Comparison of ENCODE assay signal across 8 mouse cellular contexts in genomic region chr13:37946734-37947133, GRCm38 (mm10). TPM values are rescaled to one million over a fixed set of nuclear protein-coding genes. Genes with fewer than 3 reads are reported as not detected.
DNase-seq lines count a peak whose midpoint lies in the region; ATAC-seq and TF ChIP-seq lines count a peak whose summit lies in the region.

No protein-coding gene starts in this region.

- H3K27me3 ChIP-seq in embryonic facial prominence, embryonic 14.5 days (replicated peaks; ENCODE audit: control insufficient read depth, insufficient read depth, low read length): no peaks in the 10 kb centered on the region
- H3K27me3 ChIP-seq in heart, embryonic 11.5 days (ENCODE audit: control insufficient read depth, insufficient read depth, low read length): no peaks in the 10 kb centered on the region
- no peaks in the 10 kb centered on the region for H3K27me3 ChIP-seq in kidney, postnatal 0 days (ENCODE audit: insufficient read depth, low read length)
- no peaks in the 10 kb centered on the region for H3K27me3 ChIP-seq in liver, adult 2 months (ENCODE audit: control insufficient read depth, insufficient read depth, low read length)

- peaks cover 18% of the 10 kb centered on the region for H3K4me1 ChIP-seq in embryonic facial prominence, embryonic 14.5 days (ENCODE audit: control insufficient read depth, insufficient read depth, low read length)
- peaks cover 6% of the 10 kb centered on the region; the same call in 1 of the 2 replicates for H3K4me1 ChIP-seq in heart, embryonic 11.5 days (ENCODE audit: control insufficient read depth, insufficient read depth, low read length)
- peaks cover 23% of the 10 kb centered on the region for H3K4me1 ChIP-seq in kidney, postnatal 0 days (replicated peaks; ENCODE audit: insufficient read depth, low read length)
- peaks cover 12% of the 10 kb centered on the region for H3K4me1 ChIP-seq in liver, adult 2 months (ENCODE audit: control insufficient read depth, insufficient read depth, low read length)

- H3K27ac ChIP-seq in embryonic facial prominence, embryonic 14.5 days (replicated peaks; ENCODE audit: low read depth, low read length): no peak overlapping the region
- H3K27ac ChIP-seq in heart, embryonic 11.5 days (ENCODE audit: low read depth, low read length): 0 out of 2 replicates have a peak overlapping the region, but pooled peaks have one; percentile 29
- no peak overlapping the region for H3K27ac ChIP-seq in kidney, postnatal 0 days
- H3K27ac ChIP-seq in liver, adult 2 months (replicated peaks; ENCODE audit: insufficient read depth, low read depth, low read length): no peak overlapping the region

- no peak for TF ChIP-seq POLR2A in liver, adult 2 months (IDR thresholded peaks at IDR 0.05; ENCODE audit: extremely low read depth, insufficient read depth, low read length)

- peak; percentile 87 for TF ChIP-seq CTCF in kidney, postnatal 0 days (IDR thresholded peaks at IDR 0.05; ENCODE audit: low read depth)
- TF ChIP-seq CTCF in liver, adult 2 months (IDR thresholded peaks at IDR 0.05; ENCODE audit: low read depth, low read length): peak; percentile 94

- H3K4me2 ChIP-seq in embryonic facial prominence, embryonic 14.5 days (ENCODE audit: low read depth, low read length): no peak overlapping the region
- H3K4me2 ChIP-seq in heart, embryonic 11.5 days: no peak overlapping the region
- H3K4me2 ChIP-seq in kidney, postnatal 0 days (ENCODE audit: low read length): no peak overlapping the region

- DNase-seq in 3T3-L1 (ENCODE audit: low read depth, low spot score): peak; percentile 81
- peak; percentile 83 for DNase-seq in adrenal gland, postnatal 25 days
- DNase-seq in embryonic facial prominence, embryonic 14.5 days (ENCODE audit: low spot score): peak; percentile 78
- DNase-seq in kidney, postnatal 0 days (ENCODE audit: low spot score): peak; percentile 76
- peak; percentile 54 for DNase-seq in liver, adult 2 months (ENCODE audit: extremely low read depth, low read depth, low spot score)
- DNase-seq in natural killer cell, adult 2 months (ENCODE audit: low spot score in 2 of 2): peak; percentile 50 to 75
- DNase-seq in spleen, postnatal 36 days (ENCODE audit: low spot score in 2 of 2): peak; percentile 68

- peaks cover 53% of the 10 kb centered on the region for H3K36me3 ChIP-seq in embryonic facial prominence, embryonic 14.5 days (ENCODE audit: control insufficient read depth, insufficient read depth, low read length)
- H3K36me3 ChIP-seq in heart, embryonic 11.5 days (ENCODE audit: control insufficient read depth, insufficient read depth, low read length): peaks cover 19% of the 10 kb centered on the region
- H3K36me3 ChIP-seq in kidney, postnatal 0 days (ENCODE audit: insufficient read depth, low read length): peaks cover 34% of the 10 kb centered on the region
- peaks cover 23% of the 10 kb centered on the region for H3K36me3 ChIP-seq in liver, adult 2 months (ENCODE audit: control insufficient read depth, insufficient read depth, low read length)

- H3K79me2 ChIP-seq in liver, adult 2 months (ENCODE audit: control insufficient read depth, insufficient read depth, low read length): no peaks in the 10 kb centered on the region

- H3K9me3 ChIP-seq in embryonic facial prominence, embryonic 14.5 days (ENCODE audit: control insufficient read depth, low read length): no peaks in the 10 kb centered on the region
- no peaks in the 10 kb centered on the region for H3K9me3 ChIP-seq in heart, embryonic 11.5 days (replicated peaks; ENCODE audit: control insufficient read depth, low read length)
- no peaks in the 10 kb centered on the region for H3K9me3 ChIP-seq in kidney, postnatal 0 days (replicated peaks; ENCODE audit: low read length)

- 15% methylated on average over 6 of the region's 6 CpGs for WGBS in embryonic facial prominence, embryonic 14.5 days
- 19% methylated on average over 6 of the region's 6 CpGs for WGBS in heart, embryonic 11.5 days (ENCODE audit: insufficient replicate concordance)
- WGBS in kidney, postnatal 0 days: 20% methylated on average over 6 of the region's 6 CpGs
- 33% methylated on average over 6 of the region's 6 CpGs for whole genome bisulfite sequencing in liver, adult 2 months

- no peak overlapping the region for H3K9ac ChIP-seq in embryonic facial prominence, embryonic 14.5 days (ENCODE audit: low read depth, low read length)
- H3K9ac ChIP-seq in heart, embryonic 11.5 days (ENCODE audit: low read depth, low read length): no peak overlapping the region
- no peak overlapping the region for H3K9ac ChIP-seq in kidney, postnatal 0 days (ENCODE audit: low read depth, low read length)
- H3K9ac ChIP-seq in liver, adult 2 months (ENCODE audit: low read depth, low read length): no peak overlapping the region

- no peak for ATAC-seq in embryonic facial prominence, embryonic 14.5 days (ENCODE audit: low read depth)
- ATAC-seq in heart, embryonic 11.5 days (replicated peaks; ENCODE audit: insufficient number of reproducible peaks, low FRiP score, low TSS enrichment): no peak
- no peak for ATAC-seq in kidney, postnatal 0 days (replicated peaks; ENCODE audit: low FRiP score, low read depth)

- H3K4me3 ChIP-seq in embryonic facial prominence, embryonic 14.5 days (ENCODE audit: low read depth, low read length): no peak overlapping the region
- no peak overlapping the region for H3K4me3 ChIP-seq in heart, embryonic 11.5 days (ENCODE audit: low read depth, low read length)
- H3K4me3 ChIP-seq in kidney, postnatal 0 days (replicated peaks; ENCODE audit: low read depth, low read length): no peak overlapping the region
- H3K4me3 ChIP-seq in liver, adult 2 months (ENCODE audit: insufficient read depth, low read depth, low read length): no peak overlapping the region

RNA-seq across cellular contexts. Expression of gene Ssr1, which starts 47.3 kb away (rescaled TPM):
- total RNA-seq in adrenal gland, postnatal 25 days (2021): 90.3 and 126 TPM in 2 replicates
- polyA plus RNA-seq in embryonic facial prominence, embryonic 14.5 days (2014; fragmentation: Nextera tagmentation; extraction: Ambion mirVana): 162 and 167 TPM in 2 replicates
- polyA plus RNA-seq in heart, embryonic 11.5 days (2014; fragmentation: Nextera tagmentation; extraction: Ambion mirVana): 100 and 126 TPM in 2 replicates
- 116 and 128 TPM in 2 replicates for polyA plus RNA-seq in kidney, postnatal 0 days (2015; fragmentation: Nextera tagmentation; extraction: Ambion mirVana)
- total RNA-seq in liver, adult 2 months (2014; rRNA removed): 24.2 and 25.6 TPM in 2 replicates
- 5.9 and 6.9 TPM in 2 replicates for polyA plus RNA-seq in liver, adult 2 months (2012; rRNA removed)

Comparison
In these comparisons a context has a peak if more than half of its experiments do, and no peak if none do; other contexts are left out.
1. RNA of gene Ssr1, which starts 47.3 kb away (polyA plus RNA-seq): 162 to 167 TPM in embryonic facial prominence, embryonic 14.5 days, 116 to 128 TPM in kidney, postnatal 0 days and 100 to 126 TPM in heart, embryonic 11.5 days; 5.9 to 6.9 TPM in liver, adult 2 months; every median in the first group is over 10 times any median in the second.
2. Peak in every context shown above with its lines, with median percentiles within 50 percentile points of each other: DNase-seq.